Mouse (Mus musculus): ENCODE data around the gene Sgms2. TPM values are rescaled to one million over a fixed set of nuclear protein-coding genes. Genes with fewer than 3 reads are reported as not detected.

Sgms2 gene
- polyA plus RNA-seq, 1 experiment from 2014 or later: 3.1 TPM

DNA sequence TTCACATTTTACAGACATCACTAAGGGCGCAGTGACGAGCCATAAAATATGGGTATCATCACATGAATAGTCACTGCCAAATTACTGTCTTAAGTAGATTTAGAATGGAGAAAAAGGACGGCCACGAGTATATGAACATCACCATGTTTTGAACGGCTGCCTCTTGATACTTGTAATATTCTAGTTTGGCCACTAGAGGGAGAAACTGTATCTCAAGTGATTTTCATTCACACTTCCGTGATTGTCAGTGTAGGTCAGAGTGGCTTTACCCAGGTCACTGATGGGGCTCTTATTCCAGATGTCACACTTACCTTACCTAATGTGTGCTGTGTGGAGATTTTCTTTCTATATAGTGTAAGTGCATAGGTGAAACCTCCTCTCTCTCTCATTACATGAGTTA, 191.3 kb downstream of the Sgms2 start:
- Histone ChIP-seq H3K9ac (no peak overlapping the region), H3K27ac (ENCODE audit: low read depth) (no peak overlapping the region), H3K4me3 (ENCODE audit: low read depth, low read length) (no peak overlapping the region), H3K4me2 (no peak overlapping the region), H3K27me3 (ENCODE audit: insufficient read depth, low read length) (no peaks in the 10 kb centered on the region), H3K4me1 (ENCODE audit: insufficient read depth) (peaks cover 9% of the 10 kb centered on the region; the same call in 1 of the 2 replicates), H3K36me3 (ENCODE audit: insufficient read depth) (no peaks in the 10 kb centered on the region), H3K9me3 (ENCODE audit: low read depth, low read length) (no peaks in the 10 kb centered on the region)
- 6% methylated on average over 6 of the region's 6 CpGs for WGBS
- DNase-seq (peak; percentile 82), ATAC-seq (ENCODE audit: insufficient read depth) (no peak)
- peak; percentile 82 for TF ChIP-seq CTCF (IDR thresholded peaks at IDR 0.05; ENCODE audit: low read depth)

DNA sequence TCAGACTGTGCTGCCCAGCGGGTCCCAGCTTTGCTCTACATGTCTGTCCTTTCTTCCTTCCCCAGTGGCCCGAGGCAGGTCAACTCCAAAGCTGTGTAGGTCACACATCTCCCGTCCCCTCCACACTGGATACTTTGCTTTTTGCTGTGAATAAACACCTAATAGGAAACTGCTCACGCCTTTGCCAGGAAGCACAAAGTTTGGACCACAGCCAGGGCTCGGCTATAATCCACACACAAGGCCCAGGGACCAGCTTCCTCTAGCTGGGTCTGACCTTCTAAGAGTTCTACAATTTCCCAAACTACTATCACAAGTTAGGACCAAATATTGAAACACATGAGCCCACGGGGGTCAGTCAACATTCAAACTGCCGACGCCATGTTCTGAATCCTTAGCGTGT, 192.1 kb downstream of the Sgms2 start:
- Histone ChIP-seq H3K4me2 (no peak overlapping the region), H3K27ac (ENCODE audit: low read depth) (no peak overlapping the region), H3K4me1 (ENCODE audit: insufficient read depth) (peaks cover 9% of the 10 kb centered on the region; the same call in 1 of the 2 replicates), H3K36me3 (ENCODE audit: insufficient read depth) (no peaks in the 10 kb centered on the region), H3K27me3 (ENCODE audit: insufficient read depth, low read length) (no peaks in the 10 kb centered on the region), H3K9ac (no peak overlapping the region), H3K4me3 (ENCODE audit: low read depth, low read length) (no peak overlapping the region), H3K9me3 (ENCODE audit: low read depth, low read length) (no peaks in the 10 kb centered on the region)
- no peak for ATAC-seq (ENCODE audit: insufficient read depth)
- 72% methylated on average over 9 of the region's 9 CpGs for WGBS
- TF ChIP-seq CTCF (IDR thresholded peaks at IDR 0.05; ENCODE audit: low read depth): no peak
- DNase-seq: peak; percentile 42

DNA sequence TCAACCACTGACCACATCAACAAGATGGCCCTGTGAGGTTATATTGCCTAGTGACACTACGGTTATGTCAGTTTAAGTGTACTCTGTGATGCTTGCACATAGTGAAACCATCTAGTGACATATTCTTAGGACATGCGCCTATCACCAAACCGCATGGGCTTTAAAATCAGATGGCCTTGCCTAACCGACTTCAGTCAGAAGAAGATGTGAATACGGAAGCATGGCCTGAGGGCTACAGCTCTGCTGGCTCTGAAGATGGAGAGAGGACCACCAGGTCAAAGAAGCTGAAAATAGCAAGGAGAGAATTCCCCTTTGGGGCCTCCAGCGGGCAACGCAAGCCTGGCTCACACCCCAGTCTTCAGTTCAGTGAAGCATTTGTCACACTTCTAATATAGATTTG, 194.3 kb downstream of the Sgms2 start:
- H3K4me1 ChIP-seq (ENCODE audit: insufficient read depth): peaks cover 9% of the 10 kb centered on the region; the same call in 1 of the 2 replicates
- no peak overlapping the region for H3K9ac ChIP-seq
- no peak overlapping the region for H3K4me3 ChIP-seq (ENCODE audit: low read depth, low read length)
- ATAC-seq (ENCODE audit: insufficient read depth): no peak
- DNase-seq: no peak
- no peak overlapping the region for H3K4me2 ChIP-seq
- no peaks in the 10 kb centered on the region for H3K27me3 ChIP-seq (ENCODE audit: insufficient read depth, low read length)
- H3K9me3 ChIP-seq (ENCODE audit: low read depth, low read length): no peaks in the 10 kb centered on the region
- no peak for TF ChIP-seq CTCF (IDR thresholded peaks at IDR 0.05; ENCODE audit: low read depth)
- no peak overlapping the region for H3K27ac ChIP-seq (ENCODE audit: low read depth)
- WGBS: 83% methylated on average over 7 of the region's 7 CpGs
- no peaks in the 10 kb centered on the region for H3K36me3 ChIP-seq (ENCODE audit: insufficient read depth)

DNA sequence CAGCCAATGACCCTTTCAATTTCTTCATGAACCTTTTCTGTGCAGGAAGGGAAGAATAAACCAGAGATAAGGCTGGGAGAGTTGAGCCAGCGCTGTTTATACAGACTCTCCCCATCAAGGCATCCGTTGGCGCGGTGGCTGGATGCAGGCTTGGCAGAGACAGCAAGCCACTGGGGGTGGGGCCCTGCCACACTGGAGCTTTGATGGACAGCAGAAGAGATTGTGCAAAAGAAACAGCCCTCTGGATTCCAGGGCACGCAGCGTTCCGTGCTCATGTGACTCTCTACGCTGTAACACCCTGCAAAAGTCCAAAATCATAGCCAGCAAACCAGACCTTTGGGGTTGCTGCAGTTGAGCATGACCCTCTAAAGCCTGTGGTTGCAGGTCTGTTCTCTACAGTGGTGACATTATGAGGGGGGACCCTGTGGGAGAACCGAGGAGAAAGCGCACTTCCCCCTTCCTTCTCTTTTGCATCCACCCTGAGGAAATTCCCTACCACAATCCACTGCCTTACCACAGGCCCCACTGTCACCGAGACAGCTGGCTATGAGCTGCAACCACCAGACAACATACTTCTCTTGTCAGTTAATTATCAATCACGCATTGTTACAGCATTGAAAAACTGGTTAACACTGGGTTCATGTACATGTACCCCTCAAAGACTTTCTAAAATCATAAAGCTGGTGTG, 195.6 kb downstream of the Sgms2 start:
- Histone ChIP-seq H3K9ac (no peak overlapping the region), H3K4me3 (ENCODE audit: low read depth, low read length) (no peak overlapping the region), H3K36me3 (ENCODE audit: insufficient read depth) (no peaks in the 10 kb centered on the region), H3K4me2 (0 out of 2 replicates have a peak overlapping the region, but pooled peaks have one; percentile 3), H3K4me1 (ENCODE audit: insufficient read depth) (peaks cover 9% of the 10 kb centered on the region; the same call in 1 of the 2 replicates), H3K9me3 (ENCODE audit: low read depth, low read length) (no peaks in the 10 kb centered on the region), H3K27ac (ENCODE audit: low read depth) (peak overlapping the region; percentile 58), H3K27me3 (ENCODE audit: insufficient read depth, low read length) (no peaks in the 10 kb centered on the region)
- TF ChIP-seq CTCF (IDR thresholded peaks at IDR 0.05; ENCODE audit: low read depth): no peak
- ATAC-seq (ENCODE audit: insufficient read depth): peak; percentile 62; the same call in 1 of the 2 replicates
- peak; percentile 79 for DNase-seq
- WGBS: 38% methylated on average over 12 of the region's 12 CpGs

DNA sequence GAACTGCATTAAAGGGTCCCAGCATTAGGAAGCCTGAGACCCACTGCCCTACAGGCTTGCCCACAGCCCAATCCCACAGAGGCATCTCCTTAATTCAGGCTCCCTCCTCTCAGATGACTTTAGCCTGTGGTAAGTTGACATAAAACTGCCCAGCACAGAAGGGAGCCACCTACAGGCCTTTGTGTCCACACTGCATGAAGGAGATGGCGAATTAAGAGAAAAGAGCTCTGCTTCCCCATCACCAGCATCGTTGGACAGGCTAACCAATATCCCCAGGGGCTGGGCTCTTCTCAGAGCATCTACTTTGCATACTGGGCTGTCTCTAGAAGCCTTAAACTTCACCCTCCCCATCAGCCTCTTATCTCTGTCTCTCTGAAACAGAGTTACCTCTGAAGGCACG, 196.7 kb downstream of the Sgms2 start:
- WGBS: 44% methylated on average over 3 of the region's 3 CpGs
- no peak for ATAC-seq (ENCODE audit: insufficient read depth)
- H3K4me1 ChIP-seq (ENCODE audit: insufficient read depth): peaks cover 9% of the 10 kb centered on the region; the same call in 1 of the 2 replicates
- no peak overlapping the region for H3K27ac ChIP-seq (ENCODE audit: low read depth)
- H3K36me3 ChIP-seq (ENCODE audit: insufficient read depth): no peaks in the 10 kb centered on the region
- H3K4me2 ChIP-seq: no peak overlapping the region
- no peaks in the 10 kb centered on the region for H3K9me3 ChIP-seq (ENCODE audit: low read depth, low read length)
- H3K27me3 ChIP-seq (ENCODE audit: insufficient read depth, low read length): no peaks in the 10 kb centered on the region
- H3K9ac ChIP-seq: no peak overlapping the region
- TF ChIP-seq CTCF (IDR thresholded peaks at IDR 0.05; ENCODE audit: low read depth): 0 out of 2 replicates have a peak, but pooled peaks have one; percentile 23
- no peak for DNase-seq
- no peak overlapping the region for H3K4me3 ChIP-seq (ENCODE audit: low read depth, low read length)

DNA sequence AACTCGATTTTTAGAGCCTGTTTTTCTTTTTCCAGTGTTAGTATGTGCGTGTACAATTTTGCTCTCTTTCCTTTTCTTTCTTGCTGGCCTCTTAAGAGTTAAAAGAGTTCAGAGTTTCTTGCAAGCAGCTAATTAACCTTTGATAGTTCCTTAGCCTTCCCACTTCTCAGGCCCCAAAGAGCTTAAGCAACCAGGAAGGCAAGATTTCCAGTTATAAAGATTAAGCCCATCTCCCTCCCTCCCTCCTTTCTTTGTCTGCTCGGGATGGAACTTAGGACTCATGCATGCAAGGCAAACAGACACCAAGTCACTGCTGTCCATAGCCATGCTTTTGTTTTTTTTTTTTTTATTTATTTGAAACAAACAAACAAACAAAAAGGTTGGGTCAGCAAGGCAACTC, 198.3 kb downstream of the Sgms2 start:
- TF ChIP-seq CTCF (IDR thresholded peaks at IDR 0.05; ENCODE audit: low read depth): no peak
- H3K27me3 ChIP-seq (ENCODE audit: insufficient read depth, low read length): no peaks in the 10 kb centered on the region
- H3K4me2 ChIP-seq: no peak overlapping the region
- WGBS: 59% methylated on average over 3 of the region's 3 CpGs
- H3K27ac ChIP-seq (ENCODE audit: low read depth): no peak overlapping the region
- no peak overlapping the region for H3K9ac ChIP-seq
- H3K4me3 ChIP-seq (ENCODE audit: low read depth, low read length): no peak overlapping the region
- ATAC-seq (ENCODE audit: insufficient read depth) (no peak), DNase-seq (no peak)
- peaks cover 9% of the 10 kb centered on the region; the same call in 1 of the 2 replicates for H3K4me1 ChIP-seq (ENCODE audit: insufficient read depth)
- no peaks in the 10 kb centered on the region for H3K36me3 ChIP-seq (ENCODE audit: insufficient read depth)
- H3K9me3 ChIP-seq (ENCODE audit: low read depth, low read length): no peaks in the 10 kb centered on the region

DNA sequence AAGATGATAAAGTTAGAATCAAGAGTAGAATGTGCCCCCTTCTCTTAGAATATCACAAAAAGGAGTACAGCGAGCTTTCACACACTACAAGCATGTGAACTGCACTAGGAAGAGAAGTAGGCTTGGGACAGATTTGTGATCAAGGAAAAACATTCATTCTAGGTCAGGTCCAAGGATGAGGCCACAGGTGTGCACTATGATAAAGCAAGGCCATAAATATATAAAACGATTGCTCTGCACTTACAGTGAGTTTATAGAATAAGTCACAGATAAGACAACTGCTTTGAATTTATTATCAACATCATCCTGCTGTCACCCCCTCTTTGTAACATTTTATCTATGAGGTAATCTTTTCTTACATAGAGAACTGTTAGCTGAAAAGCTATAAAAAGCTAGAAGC, 198.9 kb downstream of the Sgms2 start:
- H3K4me2 ChIP-seq: no peak overlapping the region
- H3K9ac ChIP-seq: no peak overlapping the region
- DNase-seq (no peak), ATAC-seq (ENCODE audit: insufficient read depth) (no peak)
- H3K36me3 ChIP-seq (ENCODE audit: insufficient read depth): no peaks in the 10 kb centered on the region
- H3K4me3 ChIP-seq (ENCODE audit: low read depth, low read length): no peak overlapping the region
- H3K4me1 ChIP-seq (ENCODE audit: insufficient read depth): peaks cover 9% of the 10 kb centered on the region; the same call in 1 of the 2 replicates
- no peaks in the 10 kb centered on the region for H3K9me3 ChIP-seq (ENCODE audit: low read depth, low read length)
- 62% methylated on average over 2 of the region's 2 CpGs for WGBS
- no peak for TF ChIP-seq CTCF (IDR thresholded peaks at IDR 0.05; ENCODE audit: low read depth)
- H3K27me3 ChIP-seq (ENCODE audit: insufficient read depth, low read length): no peaks in the 10 kb centered on the region
- H3K27ac ChIP-seq (ENCODE audit: low read depth): no peak overlapping the region
